8 mouse cellular contexts compared by ENCODE assay signal in genomic region chr7:62382391-62382790, GRCm38 (mm10). TPM values are rescaled to one million over a fixed set of nuclear protein-coding genes. Genes with fewer than 3 reads are reported as not detected.
A peak's percentile ranks its signal among the peaks of the same experiment; 100 is the strongest.
DNase-seq lines count a peak whose midpoint lies in the region; ATAC-seq and TF ChIP-seq lines count a peak whose summit lies in the region.
"Had no signal": no experiment of that assay in that cellular context is flagged by ENCODE, and none has a peak within 500 bp of the region (broad histone marks: within the 10 kb centered on the region; RNA-seq: fewer than 3 reads in every experiment).

No protein-coding gene starts in this region.

- H3K27ac ChIP-seq in liver, postnatal 0 days (ENCODE audit: low read depth) = no peak overlapping the region
- no peak overlapping the region for H3K27ac ChIP-seq in forebrain, embryonic 12.5 days
- no peak overlapping the region for H3K27ac ChIP-seq in midbrain, embryonic 13.5 days
- H3K27ac ChIP-seq: liver, embryonic 13.5 days had no signal

- H3K9me3 ChIP-seq in liver, postnatal 0 days (ENCODE audit: low read length) = no peaks in the 10 kb centered on the region
- H3K9me3 ChIP-seq in forebrain, embryonic 12.5 days = peaks cover 23% of the 10 kb centered on the region; the same call in 1 of the 2 replicates
- peaks cover 3% of the 10 kb centered on the region; the same call in 1 of the 2 replicates for H3K9me3 ChIP-seq in midbrain, embryonic 13.5 days

- TF ChIP-seq CTCF in liver, postnatal 0 days (IDR thresholded peaks at IDR 0.05; ENCODE audit: low read depth) = peak; percentile 59

- 10% methylated on average over 2 of the region's 2 CpGs for WGBS in liver, postnatal 0 days (ENCODE audit: insufficient replicate concordance)
- WGBS in forebrain, embryonic 12.5 days = 4% methylated on average over 2 of the region's 2 CpGs
- 8% methylated on average over 2 of the region's 2 CpGs for WGBS in midbrain, embryonic 13.5 days

- peak; percentile 14 for DNase-seq in liver, postnatal 0 days
- no peak for DNase-seq in liver
- peak; percentile 36 for DNase-seq in adrenal gland, postnatal 25 days
- peak; percentile 25 for DNase-seq in kidney, postnatal 14 days
- DNase-seq in natural killer cell, adult 2 months (ENCODE audit: low spot score in 2 of 2) = no peak
- DNase-seq: liver, embryonic 13.5 days had no signal

- H3K4me2 ChIP-seq in liver, postnatal 0 days (ENCODE audit: low read depth, low read length) = no peak overlapping the region
- no peak overlapping the region for H3K4me2 ChIP-seq in forebrain, embryonic 12.5 days
- no peak overlapping the region for H3K4me2 ChIP-seq in midbrain, embryonic 13.5 days (replicated peaks)
- H3K4me2 ChIP-seq: liver, embryonic 13.5 days had no signal

- H3K4me3 ChIP-seq in liver, postnatal 0 days (ENCODE audit: low read depth, low read length) = no peak overlapping the region
- no peak overlapping the region for H3K4me3 ChIP-seq in forebrain, embryonic 12.5 days (replicated peaks)
- no peak overlapping the region for H3K4me3 ChIP-seq in midbrain, embryonic 13.5 days (replicated peaks)
- H3K4me3 ChIP-seq: liver, embryonic 13.5 days had no signal

- no peak overlapping the region for H3K9ac ChIP-seq in liver, postnatal 0 days (replicated peaks)
- no peak overlapping the region for H3K9ac ChIP-seq in forebrain, embryonic 12.5 days
- H3K9ac ChIP-seq in midbrain, embryonic 13.5 days (replicated peaks) = no peak overlapping the region
- H3K9ac ChIP-seq: liver, embryonic 13.5 days had no signal

- no peak for ATAC-seq in liver, postnatal 0 days
- ATAC-seq in forebrain, embryonic 12.5 days (ENCODE audit: low FRiP score) = peak; percentile 76
- peak; percentile 25; the same call in 1 of the 2 replicates for ATAC-seq in midbrain, embryonic 13.5 days

- no peaks in the 10 kb centered on the region for H3K36me3 ChIP-seq in liver, postnatal 0 days (replicated peaks; ENCODE audit: insufficient read depth, low read length)
- peaks cover 6% of the 10 kb centered on the region; the same call in 1 of the 2 replicates for H3K36me3 ChIP-seq in forebrain, embryonic 12.5 days (replicated peaks)
- H3K36me3 ChIP-seq in midbrain, embryonic 13.5 days = peaks cover 13% of the 10 kb centered on the region; the same call in 1 of the 2 replicates
- H3K36me3 ChIP-seq: liver, embryonic 13.5 days had no signal

- no peak for TF ChIP-seq EP300 in liver, postnatal 0 days (IDR thresholded peaks at IDR 0.05; ENCODE audit: low read depth)

- no peaks in the 10 kb centered on the region for H3K27me3 ChIP-seq in liver, postnatal 0 days (ENCODE audit: insufficient read depth, low read length)
- no peaks in the 10 kb centered on the region for H3K27me3 ChIP-seq in forebrain, embryonic 12.5 days
- no peaks in the 10 kb centered on the region for H3K27me3 ChIP-seq in midbrain, embryonic 13.5 days

- no peaks in the 10 kb centered on the region for H3K4me1 ChIP-seq in liver, postnatal 0 days (ENCODE audit: insufficient read depth)
- peaks cover 14% of the 10 kb centered on the region for H3K4me1 ChIP-seq in forebrain, embryonic 12.5 days
- peaks cover 23% of the 10 kb centered on the region for H3K4me1 ChIP-seq in midbrain, embryonic 13.5 days (replicated peaks)
- H3K4me1 ChIP-seq: liver, embryonic 13.5 days had no signal

RNA-seq across cellular contexts. Expression of gene Magel2, which starts 5.6 kb away (rescaled TPM):
- 0.02 TPM in 1 of 2 replicates, not detected in the other for polyA plus RNA-seq in liver, postnatal 0 days (2015; fragmentation: Nextera tagmentation; extraction: Ambion mirVana)
- total RNA-seq in adrenal gland, postnatal 25 days (2021) = 3.0 and 3.8 TPM in 2 replicates
- 22.3 and 30.3 TPM in 2 replicates for polyA plus RNA-seq in forebrain, embryonic 12.5 days (2016; fragmentation: Nextera tagmentation; extraction: Ambion mirVana)
- 26.8 and 29.6 TPM in 2 replicates for polyA plus RNA-seq in midbrain, embryonic 13.5 days (2015; fragmentation: Nextera tagmentation; extraction: Ambion mirVana)

RNA-seq across cellular contexts. Expression of gene Ndn, which starts 36.0 kb away (rescaled TPM):
- 2.2 and 2.7 TPM in 2 replicates for polyA plus RNA-seq in liver, postnatal 0 days (2015; fragmentation: Nextera tagmentation; extraction: Ambion mirVana)
- total RNA-seq in adrenal gland, postnatal 25 days (2021) = 64.2 and 76.2 TPM in 2 replicates
- 259 and 280 TPM in 2 replicates for polyA plus RNA-seq in forebrain, embryonic 12.5 days (2016; fragmentation: Nextera tagmentation; extraction: Ambion mirVana)
- 536 and 604 TPM in 2 replicates for polyA plus RNA-seq in midbrain, embryonic 13.5 days (2015; fragmentation: Nextera tagmentation; extraction: Ambion mirVana)

RNA-seq across cellular contexts. Expression of gene Mkrn3, which starts 37.5 kb away (rescaled TPM):
- 0.25 and 0.36 TPM in 2 replicates for polyA plus RNA-seq in liver, postnatal 0 days (2015; fragmentation: Nextera tagmentation; extraction: Ambion mirVana)
- 1.3 and 1.9 TPM in 2 replicates for total RNA-seq in adrenal gland, postnatal 25 days (2021)
- 25.1 and 25.5 TPM in 2 replicates for polyA plus RNA-seq in forebrain, embryonic 12.5 days (2016; fragmentation: Nextera tagmentation; extraction: Ambion mirVana)
- 23.5 and 26.4 TPM in 2 replicates for polyA plus RNA-seq in midbrain, embryonic 13.5 days (2015; fragmentation: Nextera tagmentation; extraction: Ambion mirVana)

Comparison
In these comparisons a context has a peak if more than half of its experiments do, and no peak if none do; other contexts are left out.
1. DNase-seq: peak in liver, postnatal 0 days (single experiment), adrenal gland, postnatal 25 days (single experiment) and kidney, postnatal 14 days (single experiment); none in liver (single experiment) and natural killer cell, adult 2 months (0 of 2).
2. RNA of gene Magel2, which starts 5.6 kb away (polyA plus RNA-seq): 26.8 to 29.6 TPM in midbrain, embryonic 13.5 days and 22.3 to 30.3 TPM in forebrain, embryonic 12.5 days; 0.02 TPM in liver, postnatal 0 days; every median in the first group is over 10 times any median in the second.
3. RNA of gene Ndn, which starts 36.0 kb away (polyA plus RNA-seq): 536 to 604 TPM in midbrain, embryonic 13.5 days and 259 to 280 TPM in forebrain, embryonic 12.5 days; 2.2 to 2.7 TPM in liver, postnatal 0 days; every median in the first group is over 10 times any median in the second.
4. RNA of gene Mkrn3, which starts 37.5 kb away (polyA plus RNA-seq): 25.1 to 25.5 TPM in forebrain, embryonic 12.5 days and 23.5 to 26.4 TPM in midbrain, embryonic 13.5 days; 0.25 to 0.36 TPM in liver, postnatal 0 days; every median in the first group is over 10 times any median in the second.